Mouse (Mus musculus) stomach, embryonic 14.5 days (tissue): ENCODE measurements at regions not wholly inside any gene's neighbourhood (a gene's known extent, or its start where the extent isn't known, plus 50 kb on each side); places are given as distances from the start of the nearest gene placed in this dataset.
"Not testable (repeated sequence)": the region's sequence is repeated elsewhere in the genome, so short reads cannot be mapped to it uniquely, and the experiment has no call there.

Source experiments
- ATAC-seq: fragments of 200-750 bp; cut with Nextera tagmentation; 2 replicates; pipeline ENCODE4 v1.8.0; 2017; ENCODE audit warnings: low read depth, moderate TSS enrichment; ENCODE audit not compliant: insufficient number of reproducible peaks, insufficient read depth, low FRiP score
- H3K27ac ChIP-seq: fragments of 300-500 bp; sonication (generic); 2 replicates; pipeline ENCODE4 v1.5.1; 2014; ENCODE audit warnings: mild to moderate bottlenecking, low read length, moderate library complexity, mixed read lengths
- H3K27me3 ChIP-seq: fragments of 300-500 bp; sonication (generic); 2 replicates; pipeline ENCODE4 v1.6.1; 2014; ENCODE audit warnings: low read length, control low read depth, mixed read lengths; ENCODE audit not compliant: control insufficient read depth, insufficient read depth
- H3K36me3 ChIP-seq: fragments of 300-500 bp; sonication (generic); 2 replicates; pipeline ENCODE4 v1.6.1; 2014; ENCODE audit warnings: mild to moderate bottlenecking, control low read depth, low read length, moderate library complexity, mixed read lengths; ENCODE audit not compliant: control insufficient read depth, insufficient read depth
- H3K4me1 ChIP-seq: fragments of 300-500 bp; sonication (generic); 2 replicates; pipeline ENCODE4 v1.6.1; 2014; ENCODE audit warnings: low read length, control low read depth, mixed read lengths; ENCODE audit not compliant: control insufficient read depth, insufficient read depth
- H3K4me2 ChIP-seq: fragments of 300-500 bp; sonication (generic); replicated peaks from 2 replicates; pipeline ENCODE4 v1.6.1; 2014; ENCODE audit warnings: low read depth, low read length, control low read depth
- H3K4me3 ChIP-seq: fragments of 300-500 bp; sonication (generic); 2 replicates; pipeline ENCODE4 v1.5.1; 2014; ENCODE audit warnings: low read depth, low read length, control low read depth
- H3K9ac ChIP-seq: fragments of 300-500 bp; sonication (generic); replicated peaks from 2 replicates; pipeline ENCODE4 v1.6.1; 2014; ENCODE audit warnings: low read depth, mild to moderate bottlenecking, control low read depth, low read length, moderate library complexity, mixed read lengths
- H3K9me3 ChIP-seq: fragments of 300-500 bp; sonication (generic); 2 replicates; pipeline ENCODE4 v1.6.1; 2016; ENCODE audit warnings: low read depth, low read length, control low read depth; ENCODE audit not compliant: control insufficient read depth
- WGBS: fragments of 180-500 bp; shearing (Covaris S2); extraction: QIAGEN DNeasy Blood & Tissue Kit; methylation state at CpG from one replicate; pipeline ENCODE4 v1.1.7; 2014; 5-methylcytosine and 5-hydroxymethylcytosine counted together

GRCm38 (mm10) chr3:34740110-34740509, 89.9 kb downstream of the Sox2 start:
- 89% methylated on average over 9 of the region's 9 CpGs for WGBS
- H3K9me3 ChIP-seq: no peaks in the 10 kb centered on the region
- no peaks in the 10 kb centered on the region for H3K27me3 ChIP-seq
- no peaks in the 10 kb centered on the region for H3K36me3 ChIP-seq
- ATAC-seq: no peak
- H3K4me2 ChIP-seq: no peak overlapping the region
- no peak overlapping the region for H3K4me3 ChIP-seq
- H3K27ac ChIP-seq: no peak overlapping the region
- H3K4me1 ChIP-seq: no peaks in the 10 kb centered on the region
- H3K9ac ChIP-seq: no peak overlapping the region

DNA sequence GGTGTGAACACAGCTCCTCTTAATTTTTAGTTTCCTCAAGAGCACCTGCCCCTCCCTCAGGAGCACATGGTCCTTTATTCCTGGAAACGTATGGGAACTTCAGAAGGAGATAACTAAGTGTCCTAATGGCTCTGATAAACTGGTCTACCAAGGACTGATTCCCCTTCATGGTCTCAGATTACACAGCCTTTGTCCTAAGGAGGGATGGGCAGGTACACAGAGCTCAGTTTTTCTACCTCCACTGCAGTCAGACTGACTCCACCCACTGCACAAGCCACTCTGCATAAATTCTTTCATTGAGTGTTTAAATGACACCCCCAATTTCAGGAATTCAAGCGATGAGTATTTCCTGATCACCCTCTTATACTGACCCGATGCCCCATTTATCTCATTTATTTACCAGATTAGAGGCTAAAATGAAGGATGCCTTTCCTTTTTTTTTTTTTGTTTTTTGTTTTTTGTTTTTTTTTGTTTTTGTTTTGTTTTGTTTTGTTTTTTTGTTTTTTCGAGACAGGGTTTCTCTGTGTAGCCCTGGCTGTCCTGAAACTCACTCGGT, 95.1 kb downstream of the Sox2 start:
- H3K4me3 ChIP-seq: no peak overlapping the region
- H3K27ac ChIP-seq: no peak overlapping the region
- H3K9me3 ChIP-seq: no peaks in the 10 kb centered on the region
- ATAC-seq: no peak
- no peak overlapping the region for H3K9ac ChIP-seq
- no peaks in the 10 kb centered on the region for H3K27me3 ChIP-seq
- H3K36me3 ChIP-seq: no peaks in the 10 kb centered on the region
- 67% methylated on average over 5 of the region's 5 CpGs for WGBS
- no peak overlapping the region for H3K4me2 ChIP-seq
- no peaks in the 10 kb centered on the region for H3K4me1 ChIP-seq

GRCm38 (mm10) chr3:34747499-34748093, 97.4 kb downstream of the Sox2 start:
- 24% methylated on average over 10 of the region's 10 CpGs for WGBS
- Histone ChIP-seq H3K9me3 (no peaks in the 10 kb centered on the region), H3K4me2 (no peak overlapping the region), H3K27ac (peak overlapping the region; percentile 49; the same call in 1 of the 2 replicates), H3K36me3 (no peaks in the 10 kb centered on the region), H3K9ac (no peak overlapping the region), H3K4me3 (no peak overlapping the region), H3K27me3 (no peaks in the 10 kb centered on the region), H3K4me1 (no peaks in the 10 kb centered on the region)
- ATAC-seq: peak; percentile 89

DNA sequence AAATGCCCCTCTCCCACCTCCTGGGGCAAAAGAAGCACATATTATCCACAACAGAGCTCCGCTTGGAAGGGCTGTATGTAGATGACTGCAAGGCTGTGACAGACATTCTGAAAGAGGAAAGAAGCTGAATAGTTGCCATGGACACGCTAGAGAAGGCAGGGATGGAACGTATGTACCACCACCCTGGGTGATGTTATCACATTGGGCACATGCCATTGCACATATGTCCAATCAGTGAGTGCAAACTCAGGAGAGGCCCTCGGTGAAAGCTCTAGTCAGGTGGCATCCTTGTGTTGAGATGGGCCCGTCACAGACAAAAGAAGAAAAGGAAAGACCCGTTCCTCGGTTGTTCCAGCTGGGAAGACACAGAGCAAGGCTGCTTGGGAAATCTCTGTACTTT, 99.8 kb downstream of the Sox2 start:
- Histone ChIP-seq H3K9me3 (no peaks in the 10 kb centered on the region), H3K27me3 (no peaks in the 10 kb centered on the region), H3K27ac (no peak overlapping the region), H3K36me3 (no peaks in the 10 kb centered on the region), H3K4me2 (no peak overlapping the region), H3K4me1 (no peaks in the 10 kb centered on the region), H3K4me3 (no peak overlapping the region), H3K9ac (no peak overlapping the region)
- 87% methylated on average over 7 of the region's 7 CpGs for WGBS
- ATAC-seq: no peak

- 73% methylated on average over 5 of the region's 5 CpGs for WGBS
- Histone ChIP-seq H3K27ac (no peak overlapping the region), H3K4me2 (no peak overlapping the region), H3K4me1 (no peaks in the 10 kb centered on the region), H3K4me3 (no peak overlapping the region), H3K27me3 (no peaks in the 10 kb centered on the region), H3K9ac (no peak overlapping the region), H3K36me3 (no peaks in the 10 kb centered on the region), H3K9me3 (no peaks in the 10 kb centered on the region)
- ATAC-seq: no peak
Observed at GRCm38 (mm10) chr3:34751551-34751950, 101.3 kb downstream of the Sox2 start.

DNA sequence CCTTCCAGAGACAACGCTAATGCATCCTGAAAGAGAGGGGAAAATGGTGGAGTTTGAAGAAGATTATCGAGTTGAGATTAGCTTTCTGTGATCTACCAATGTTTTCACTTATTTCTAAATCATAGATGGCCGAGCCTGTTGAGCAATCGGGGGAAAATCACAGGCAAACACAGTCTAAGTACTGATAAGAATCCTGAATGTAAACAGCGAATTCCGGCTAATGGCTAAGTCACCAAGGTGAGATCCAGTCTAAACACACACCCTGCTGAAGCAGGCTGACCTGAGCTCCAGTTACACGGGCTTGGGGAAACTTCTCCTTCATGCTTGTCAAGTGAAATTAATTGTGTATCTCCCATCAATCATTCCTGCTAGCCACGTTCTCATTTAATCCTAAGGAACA, 103.4 kb downstream of the Sox2 start:
- ATAC-seq: peak; percentile 80
- Histone ChIP-seq H3K9ac (no peak overlapping the region), H3K4me1 (no peaks in the 10 kb centered on the region), H3K4me2 (no peak overlapping the region), H3K27me3 (no peaks in the 10 kb centered on the region), H3K4me3 (no peak overlapping the region), H3K9me3 (no peaks in the 10 kb centered on the region), H3K27ac (no peak overlapping the region), H3K36me3 (no peaks in the 10 kb centered on the region)
- WGBS: 7% methylated on average over 8 of the region's 8 CpGs

DNA sequence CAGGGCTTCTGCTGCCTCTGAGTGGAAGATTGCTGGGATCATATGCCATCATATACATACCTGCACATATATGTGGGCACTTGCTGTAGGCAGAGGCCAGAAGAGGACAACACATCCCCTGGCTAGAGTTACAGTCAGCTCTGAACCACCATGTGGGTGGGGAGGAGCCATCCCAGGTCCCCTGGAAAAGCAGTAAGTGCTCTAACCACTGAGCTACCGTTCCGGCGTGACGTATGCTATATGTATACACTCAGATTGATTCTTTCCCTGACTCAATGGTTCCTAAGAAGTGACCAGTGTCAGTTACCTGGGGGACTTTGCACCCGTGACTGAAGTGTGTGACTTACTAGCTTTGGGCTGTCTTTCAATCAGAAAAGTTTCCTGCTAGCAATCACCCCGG, 104.6 kb downstream of the Sox2 start:
- Histone ChIP-seq H3K4me3 (no peak overlapping the region), H3K4me2 (no peak overlapping the region), H3K9ac (no peak overlapping the region), H3K27ac (no peak overlapping the region), H3K36me3 (no peaks in the 10 kb centered on the region), H3K9me3 (no peaks in the 10 kb centered on the region), H3K4me1 (no peaks in the 10 kb centered on the region), H3K27me3 (no peaks in the 10 kb centered on the region)
- no peak for ATAC-seq
- 92% methylated on average over 6 of the region's 6 CpGs for WGBS

DNA sequence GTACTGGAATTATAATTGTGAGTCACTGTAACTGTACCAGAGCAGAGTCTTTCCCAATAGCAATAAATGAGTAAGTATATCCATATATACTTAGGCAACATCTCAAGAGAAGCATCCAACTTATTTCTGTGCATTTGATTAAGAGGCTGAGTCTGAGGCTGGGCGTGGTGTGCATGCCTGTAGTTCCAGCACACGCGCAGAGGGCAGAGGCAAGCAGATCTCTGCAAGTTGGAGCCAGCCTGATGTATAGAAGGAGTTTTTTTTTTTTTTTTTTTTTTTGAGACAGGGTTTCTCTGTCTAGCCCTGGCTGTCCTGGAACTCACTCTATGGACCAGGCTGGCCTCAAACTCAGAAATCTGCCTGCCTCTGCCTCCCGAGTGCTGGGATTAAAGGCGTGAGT, 105.1 kb downstream of the Sox2 start:
- not testable (repeated sequence) for H3K27me3 ChIP-seq, H3K4me2 ChIP-seq, H3K9me3 ChIP-seq, H3K9ac ChIP-seq, H3K4me3 ChIP-seq, H3K4me1 ChIP-seq, H3K36me3 ChIP-seq, ATAC-seq, H3K27ac ChIP-seq
- WGBS: 90% methylated on average over 5 of the region's 5 CpGs

GRCm38 (mm10) chr3:34756632-34757031, 106.4 kb downstream of the Sox2 start:
- Histone ChIP-seq H3K36me3 (no peaks in the 10 kb centered on the region), H3K4me2 (no peak overlapping the region), H3K4me1 (no peaks in the 10 kb centered on the region), H3K9ac (no peak overlapping the region), H3K27me3 (no peaks in the 10 kb centered on the region), H3K9me3 (no peaks in the 10 kb centered on the region), H3K27ac (no peak overlapping the region), H3K4me3 (no peak overlapping the region)
- ATAC-seq: no peak
- 29% methylated on average over 7 of the region's 7 CpGs for WGBS
